Mouse (Mus musculus) liver, embryonic 15.5 days (tissue): ENCODE results near the gene Slc25a40. TPM values are rescaled to one million over a fixed set of nuclear protein-coding genes. Genes with fewer than 3 reads are reported as not detected.

Experiments
- ATAC-seq: fragments of 200-750 bp; cut with Nextera tagmentation; 2 replicates; pipeline ENCODE4 v1.8.0; 2017; ENCODE audit warnings: moderate number of reproducible peaks, mild to moderate bottlenecking, moderate library complexity; ENCODE audit not compliant: insufficient read depth
- H3K27ac ChIP-seq: fragments of 300-500 bp; sonication (generic); replicated peaks from 2 replicates; pipeline ENCODE4 v1.5.1; 2015; ENCODE audit warnings: mild to moderate bottlenecking, inconsistent platforms
- H3K27me3 ChIP-seq: fragments of 300-500 bp; sonication (generic); 2 replicates; pipeline ENCODE4 v1.6.1; 2015; ENCODE audit warnings: mild to moderate bottlenecking, inconsistent platforms
- H3K36me3 ChIP-seq: fragments of 300-500 bp; sonication (generic); replicated peaks from 2 replicates; pipeline ENCODE4 v1.6.1; 2015; ENCODE audit warnings: moderate library complexity, mild to moderate bottlenecking, inconsistent platforms
- H3K4me1 ChIP-seq: fragments of 300-500 bp; sonication (generic); replicated peaks from 2 replicates; pipeline ENCODE4 v1.6.1; 2015; ENCODE audit warnings: inconsistent platforms
- H3K4me2 ChIP-seq: fragments of 300-500 bp; sonication (generic); 2 replicates; pipeline ENCODE4 v1.6.1; 2015; ENCODE audit warnings: moderate library complexity, mild to moderate bottlenecking, inconsistent platforms
- H3K4me3 ChIP-seq: fragments of 300-500 bp; sonication (generic); replicated peaks from 2 replicates; pipeline ENCODE4 v1.5.1; 2015; ENCODE audit warnings: mild to moderate bottlenecking, inconsistent platforms
- H3K9ac ChIP-seq: fragments of 300-500 bp; sonication (generic); 2 replicates; pipeline ENCODE4 v1.6.1; 2015; ENCODE audit warnings: moderate library complexity, mild to moderate bottlenecking, inconsistent platforms
- H3K9me3 ChIP-seq: fragments of 300-500 bp; sonication (generic); replicated peaks from 2 replicates; pipeline ENCODE4 v1.6.1; 2016; ENCODE audit warnings: inconsistent platforms
- WGBS: fragments of 180-500 bp; shearing (Covaris S2); methylation state at CpG from one replicate; pipeline ENCODE4 v1.1.7; 2015; ENCODE audit warnings: mixed read lengths; ENCODE audit not compliant: insufficient replicate concordance; 5-methylcytosine and 5-hydroxymethylcytosine counted together
- polyA plus RNA-seq: library from polyadenylated mRNA; unstranded; fragments of >200 nt; fragmentation: Nextera tagmentation; extraction: Ambion mirVana; gene quantifications from 2 replicates; pipeline ENCODE4 v1.2.1, GENCODE M21; 2015

Gene Slc25a40
- polyA plus RNA-seq, 1 experiment from 2014 or later = 3.5 TPM

- no peak for ATAC-seq
- no peaks in the 10 kb centered on the region for H3K36me3 ChIP-seq
- no peak overlapping the region for H3K9ac ChIP-seq
- no peak overlapping the region for H3K27ac ChIP-seq
- H3K4me1 ChIP-seq = no peaks in the 10 kb centered on the region
- WGBS = 56% methylated on average over 4 of the region's 4 CpGs
- no peaks in the 10 kb centered on the region for H3K9me3 ChIP-seq
- no peak overlapping the region for H3K4me2 ChIP-seq
- H3K27me3 ChIP-seq = no peaks in the 10 kb centered on the region
- H3K4me3 ChIP-seq = no peak overlapping the region
These were observed 69.1 kb downstream of the Slc25a40 start for GRCm38 (mm10) chr5:8491778-8492177.

Other genes with a start within 250 kb of the Slc25a40 start
- 0.24 and 0.41 TPM in 2 replicates for gene Adam22, start 54.7 kb upstream of the Slc25a40 start, polyA plus RNA-seq
- 24.0 and 27.4 TPM in 2 replicates for gene Dbf4, start 134 bp upstream of the Slc25a40 start, polyA plus RNA-seq
- gene Rundc3b, start 200.1 kb downstream of the Slc25a40 start, polyA plus RNA-seq = 0.08 and 0.09 TPM in 2 replicates
- gene Abcb1a, start 237.2 kb downstream of the Slc25a40 start, polyA plus RNA-seq = 0.54 and 0.68 TPM in 2 replicates